Comparison of ENCODE assay signal across 9 mouse cellular contexts in genomic region chr2:18822711-18823110, GRCm38 (mm10).
DNase-seq lines count a peak whose midpoint lies in the region; ATAC-seq and TF ChIP-seq lines count a peak whose summit lies in the region.
"Had no signal": no experiment of that assay in that cellular context is flagged by ENCODE, and none has a peak within 500 bp of the region (broad histone marks: within the 10 kb centered on the region; RNA-seq: fewer than 3 reads in every experiment).

No protein-coding gene starts in this region.

- no peaks in the 10 kb centered on the region for H3K9me3 ChIP-seq in limb, embryonic 14.5 days (ENCODE audit: control insufficient read depth, low read length)

- 35% methylated on average over 9 of the region's 9 CpGs for WGBS in limb, embryonic 14.5 days

- H3K9ac ChIP-seq in limb, embryonic 14.5 days (ENCODE audit: low read depth, low read length, severe bottlenecking), result no peak overlapping the region
- H3K9ac ChIP-seq: liver, embryonic 14.5 days had no signal

- peak; percentile 73; the same call in 1 of the 2 replicates for ATAC-seq in limb, embryonic 14.5 days (ENCODE audit: low FRiP score, low read depth)

- H3K4me3 ChIP-seq in limb, embryonic 14.5 days (replicated peaks; ENCODE audit: low read length), result no peak overlapping the region

- H3K4me1 ChIP-seq in limb, embryonic 14.5 days (ENCODE audit: control insufficient read depth, insufficient read depth, low read length), result peaks cover 13% of the 10 kb centered on the region

- peak overlapping the region; percentile 10; the same call in 1 of the 2 replicates for H3K4me2 ChIP-seq in limb, embryonic 14.5 days (replicated peaks; ENCODE audit: low read depth, low read length, severe bottlenecking)

- DNase-seq in adrenal gland, postnatal 10 days, result peak; percentile 54
- no peak for DNase-seq in adrenal gland, adult 8-10 months
- peak; percentile 68 for DNase-seq in left cerebral cortex, postnatal 4 days
- no peak for DNase-seq in left cerebral cortex, adult 18-20 months (ENCODE audit: low spot score in 2 of 2)
- DNase-seq in gastrocnemius, postnatal 36 days, result peak; percentile 46 to 61
- peak; percentile 51 for DNase-seq in limb, embryonic 14.5 days (ENCODE audit: low spot score)
- DNase-seq in thymus, postnatal 4 days, result no peak
- no peak for DNase-seq in frontal cortex, postnatal 14 days (ENCODE audit: low spot score in 2 of 2)

- H3K27ac ChIP-seq in limb, embryonic 14.5 days (replicated peaks; ENCODE audit: low read depth, low read length), result no peak overlapping the region
- H3K27ac ChIP-seq: liver, embryonic 14.5 days had no signal

- no peaks in the 10 kb centered on the region; the same call in 1 of the 2 replicates for H3K27me3 ChIP-seq in limb, embryonic 14.5 days (ENCODE audit: control insufficient read depth, insufficient read depth, low read length)

- intact Hi-C loops in left cerebral cortex, postnatal 4 days (cut with DNase I), result no loop called here
- intact Hi-C loops in gastrocnemius, postnatal 36 days (cut with DNase I), result no loop called here

- TF ChIP-seq POLR2A in limb, embryonic 14.5 days (IDR thresholded peaks at IDR 0.05; ENCODE audit: borderline replicate concordance, extremely low read depth, insufficient read depth, insufficient read length), result no peak

- no peaks in the 10 kb centered on the region for H3K36me3 ChIP-seq in limb, embryonic 14.5 days (ENCODE audit: control insufficient read depth, insufficient read depth, low read length)

Comparison
In these comparisons a context has a peak if more than half of its experiments do, and no peak if none do; other contexts are left out.
1. DNase-seq: peak in adrenal gland, postnatal 10 days (single experiment), left cerebral cortex, postnatal 4 days (single experiment), gastrocnemius, postnatal 36 days (2 of 2) and limb, embryonic 14.5 days (single experiment); none in adrenal gland, adult 8-10 months (single experiment), left cerebral cortex, adult 18-20 months (0 of 2), thymus, postnatal 4 days (single experiment) and frontal cortex, postnatal 14 days (0 of 2).